Mouse (Mus musculus) liver, embryonic 15.5 days (tissue): ENCODE results near the gene Uri1. TPM values are rescaled to one million over a fixed set of nuclear protein-coding genes. Genes with fewer than 3 reads are reported as not detected.

ENCODE experiments used
- ATAC-seq: fragments of 200-750 bp; cut with Nextera tagmentation; 2 replicates; pipeline ENCODE4 v1.8.0; 2017; ENCODE audit warnings: moderate number of reproducible peaks, mild to moderate bottlenecking, moderate library complexity; ENCODE audit not compliant: insufficient read depth
- H3K27ac ChIP-seq: fragments of 300-500 bp; sonication (generic); replicated peaks from 2 replicates; pipeline ENCODE4 v1.5.1; 2015; ENCODE audit warnings: mild to moderate bottlenecking, inconsistent platforms
- H3K27me3 ChIP-seq: fragments of 300-500 bp; sonication (generic); 2 replicates; pipeline ENCODE4 v1.6.1; 2015; ENCODE audit warnings: mild to moderate bottlenecking, inconsistent platforms
- H3K36me3 ChIP-seq: fragments of 300-500 bp; sonication (generic); replicated peaks from 2 replicates; pipeline ENCODE4 v1.6.1; 2015; ENCODE audit warnings: moderate library complexity, mild to moderate bottlenecking, inconsistent platforms
- H3K4me1 ChIP-seq: fragments of 300-500 bp; sonication (generic); replicated peaks from 2 replicates; pipeline ENCODE4 v1.6.1; 2015; ENCODE audit warnings: inconsistent platforms
- H3K4me2 ChIP-seq: fragments of 300-500 bp; sonication (generic); 2 replicates; pipeline ENCODE4 v1.6.1; 2015; ENCODE audit warnings: moderate library complexity, mild to moderate bottlenecking, inconsistent platforms
- H3K4me3 ChIP-seq: fragments of 300-500 bp; sonication (generic); replicated peaks from 2 replicates; pipeline ENCODE4 v1.5.1; 2015; ENCODE audit warnings: mild to moderate bottlenecking, inconsistent platforms
- H3K9ac ChIP-seq: fragments of 300-500 bp; sonication (generic); 2 replicates; pipeline ENCODE4 v1.6.1; 2015; ENCODE audit warnings: moderate library complexity, mild to moderate bottlenecking, inconsistent platforms
- H3K9me3 ChIP-seq: fragments of 300-500 bp; sonication (generic); replicated peaks from 2 replicates; pipeline ENCODE4 v1.6.1; 2016; ENCODE audit warnings: inconsistent platforms
- WGBS: fragments of 180-500 bp; shearing (Covaris S2); methylation state at CpG from one replicate; pipeline ENCODE4 v1.1.7; 2015; ENCODE audit warnings: mixed read lengths; ENCODE audit not compliant: insufficient replicate concordance; 5-methylcytosine and 5-hydroxymethylcytosine counted together
- polyA plus RNA-seq: library from polyadenylated mRNA; unstranded; fragments of >200 nt; fragmentation: Nextera tagmentation; extraction: Ambion mirVana; gene quantifications from 2 replicates; pipeline ENCODE4 v1.2.1, GENCODE M21; 2015

Gene Uri1
- polyA plus RNA-seq, 1 experiment from 2014 or later, result 12.8 TPM

GRCm38 (mm10) chr7:37972571-37972970 is 50.8 kb downstream of the Uri1 start:
- Histone ChIP-seq H3K4me2 (no peak overlapping the region), H3K4me1 (no peaks in the 10 kb centered on the region), H3K4me3 (no peak overlapping the region), H3K9ac (no peak overlapping the region), H3K9me3 (no peaks in the 10 kb centered on the region), H3K36me3 (0 out of 2 replicates have a peak, but pooled peaks cover 5% of the 10 kb centered on the region), H3K27ac (no peak overlapping the region), H3K27me3 (no peaks in the 10 kb centered on the region)
- ATAC-seq, result no peak
- 72% methylated on average over 9 of the region's 9 CpGs for WGBS

DNA sequence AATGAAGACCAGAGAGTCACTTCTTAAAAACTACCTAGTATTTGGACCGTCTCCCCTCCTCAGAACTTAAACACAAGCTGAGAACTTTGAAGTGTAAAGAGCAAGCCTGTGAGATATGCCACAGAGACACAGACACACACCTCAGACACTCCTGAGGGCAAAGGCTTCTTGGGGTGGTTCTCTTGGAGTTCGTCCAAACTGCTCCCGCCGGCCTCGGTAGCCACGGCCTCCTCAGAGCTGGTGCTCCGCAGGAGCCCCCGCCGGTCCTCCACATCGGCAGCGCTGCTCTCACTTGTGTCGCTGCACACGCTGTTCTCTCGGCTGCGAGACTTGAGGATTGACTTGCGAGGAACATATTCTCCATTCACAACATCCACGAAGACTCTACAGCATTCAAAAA is 61.0 kb downstream of the Uri1 start:
- peaks cover 36% of the 10 kb centered on the region for H3K36me3 ChIP-seq
- H3K27me3 ChIP-seq, result no peaks in the 10 kb centered on the region
- no peak overlapping the region for H3K27ac ChIP-seq
- no peaks in the 10 kb centered on the region for H3K9me3 ChIP-seq
- no peak for ATAC-seq
- H3K9ac ChIP-seq, result no peak overlapping the region
- no peak overlapping the region for H3K4me3 ChIP-seq
- no peaks in the 10 kb centered on the region for H3K4me1 ChIP-seq
- no peak overlapping the region for H3K4me2 ChIP-seq
- WGBS, result 83% methylated on average over 17 of the region's 17 CpGs

DNA sequence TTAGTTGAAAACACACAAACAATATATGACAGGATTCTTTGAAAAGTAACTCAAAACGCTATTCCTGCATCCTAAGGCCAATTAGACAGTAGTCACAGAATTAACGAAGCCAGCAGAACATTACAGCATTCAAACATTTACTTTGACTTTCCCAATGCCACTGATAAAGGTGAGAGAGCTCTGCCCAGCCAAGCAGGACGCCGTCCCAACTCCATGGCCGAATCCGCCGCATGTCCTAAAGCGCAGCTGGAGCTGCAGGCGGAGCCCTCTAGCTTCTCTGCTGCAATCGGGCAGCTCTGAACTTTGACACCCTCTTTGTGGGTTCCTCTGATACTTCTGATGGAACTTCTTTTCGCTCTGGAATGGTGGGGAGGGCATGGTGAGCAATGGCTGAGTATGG is 62.1 kb downstream of the Uri1 start:
- Histone ChIP-seq H3K9ac (no peak overlapping the region), H3K4me2 (no peak overlapping the region), H3K4me1 (no peaks in the 10 kb centered on the region), H3K27ac (no peak overlapping the region), H3K9me3 (no peaks in the 10 kb centered on the region), H3K36me3 (peaks cover 40% of the 10 kb centered on the region), H3K4me3 (no peak overlapping the region), H3K27me3 (no peaks in the 10 kb centered on the region)
- 78% methylated on average over 11 of the region's 11 CpGs for WGBS
- ATAC-seq, result no peak

DNA sequence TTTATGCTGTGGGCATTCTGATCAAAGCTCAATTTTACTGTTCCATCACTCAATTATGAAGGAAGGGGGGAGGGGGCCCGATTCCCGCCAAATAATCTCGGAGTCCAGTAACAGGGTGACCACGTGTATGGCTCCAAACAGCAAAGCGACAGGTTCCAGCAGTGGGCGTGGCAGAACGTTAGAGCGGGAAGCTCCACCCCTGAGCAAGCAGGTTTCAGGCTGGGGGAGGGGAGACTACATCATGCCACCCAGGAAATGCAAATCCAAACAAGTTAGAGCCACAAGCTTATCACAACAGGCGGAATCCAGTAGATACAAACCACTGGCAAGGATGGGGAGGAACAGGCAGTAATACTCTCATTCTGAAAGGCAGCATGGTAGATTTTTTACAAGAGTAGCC is 71.5 kb downstream of the Uri1 start:
- Histone ChIP-seq H3K4me2 (no peak overlapping the region), H3K36me3 (no peaks in the 10 kb centered on the region), H3K4me1 (no peaks in the 10 kb centered on the region), H3K27me3 (no peaks in the 10 kb centered on the region), H3K9me3 (no peaks in the 10 kb centered on the region), H3K27ac (no peak overlapping the region), H3K9ac (no peak overlapping the region), H3K4me3 (no peak overlapping the region)
- no peak for ATAC-seq
- 60% methylated on average over 9 of the region's 9 CpGs for WGBS

GRCm38 (mm10) chr7:37936459-37936858 is 86.9 kb downstream of the Uri1 start:
- Histone ChIP-seq H3K9me3 (no peaks in the 10 kb centered on the region), H3K4me1 (peaks cover 5% of the 10 kb centered on the region; the same call in 1 of the 2 replicates), H3K36me3 (0 out of 2 replicates have a peak, but pooled peaks cover 5% of the 10 kb centered on the region), H3K27me3 (no peaks in the 10 kb centered on the region), H3K4me2 (no peak overlapping the region), H3K4me3 (no peak overlapping the region), H3K9ac (no peak overlapping the region), H3K27ac (no peak overlapping the region)
- 73% methylated on average over 8 of the region's 8 CpGs for WGBS
- ATAC-seq, result no peak

GRCm38 (mm10) chr7:37935786-37936185 is 87.6 kb downstream of the Uri1 start:
- 69% methylated on average over 5 of the region's 5 CpGs for WGBS
- H3K9ac ChIP-seq, result no peak overlapping the region
- H3K27ac ChIP-seq, result no peak overlapping the region
- H3K4me1 ChIP-seq, result peaks cover 5% of the 10 kb centered on the region; the same call in 1 of the 2 replicates
- H3K27me3 ChIP-seq, result no peaks in the 10 kb centered on the region
- H3K9me3 ChIP-seq, result no peaks in the 10 kb centered on the region
- no peak overlapping the region for H3K4me3 ChIP-seq
- no peak for ATAC-seq
- H3K36me3 ChIP-seq, result 0 out of 2 replicates have a peak, but pooled peaks cover 5% of the 10 kb centered on the region
- H3K4me2 ChIP-seq, result no peak overlapping the region

- H3K27me3 ChIP-seq, result no peaks in the 10 kb centered on the region
- H3K4me2 ChIP-seq, result no peak overlapping the region
- H3K9ac ChIP-seq, result no peak overlapping the region
- 0 out of 2 replicates have a peak, but pooled peaks cover 4% of the 10 kb centered on the region for H3K36me3 ChIP-seq
- no peak overlapping the region for H3K4me3 ChIP-seq
- 45% methylated on average over 5 of the region's 5 CpGs for WGBS
- peaks cover 5% of the 10 kb centered on the region; the same call in 1 of the 2 replicates for H3K4me1 ChIP-seq
- ATAC-seq, result no peak
- no peak overlapping the region for H3K27ac ChIP-seq
- no peaks in the 10 kb centered on the region for H3K9me3 ChIP-seq
Observed at GRCm38 (mm10) chr7:37934770-37935182, 88.6 kb downstream of the Uri1 start.

- no peak overlapping the region for H3K9ac ChIP-seq
Observed at GRCm38 (mm10) chr7:37933754-37934308, 89.5 kb downstream of the Uri1 start.

DNA sequence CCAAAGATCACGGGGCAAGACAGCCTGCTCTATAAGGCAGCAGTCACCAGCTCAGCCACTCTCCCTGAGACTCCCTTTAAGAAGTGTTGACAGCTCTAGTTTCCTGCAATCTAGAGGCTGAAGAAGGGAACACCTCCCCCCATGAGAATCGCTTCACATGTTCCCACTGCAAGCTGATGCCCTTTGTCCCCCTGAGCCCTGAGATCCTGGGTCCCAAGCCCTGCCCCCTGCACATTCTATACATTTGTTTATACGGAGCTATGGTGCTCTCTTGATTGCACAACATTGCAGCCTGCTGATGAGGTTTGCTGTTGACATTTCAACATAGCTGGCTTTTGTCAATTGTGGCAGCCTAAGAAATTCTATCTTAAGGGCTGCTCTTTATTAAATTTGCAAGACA is 91.7 kb downstream of the Uri1 start:
- H3K9ac ChIP-seq, result no peak overlapping the region
- ATAC-seq, result peak; percentile 76; the same call in 1 of the 2 replicates
- H3K9me3 ChIP-seq, result no peaks in the 10 kb centered on the region
- H3K27me3 ChIP-seq, result no peaks in the 10 kb centered on the region
- no peak overlapping the region for H3K4me2 ChIP-seq
- H3K27ac ChIP-seq, result peak overlapping the region; percentile 19
- peaks cover 5% of the 10 kb centered on the region; the same call in 1 of the 2 replicates for H3K4me1 ChIP-seq
- WGBS, result 38% methylated on average over 3 of the region's 3 CpGs
- no peak overlapping the region for H3K4me3 ChIP-seq
- no peaks in the 10 kb centered on the region for H3K36me3 ChIP-seq

More at GRCm38 (mm10) chr7:37933754-37934308, 89.5 kb downstream of the Uri1 start:
- Histone ChIP-seq H3K27ac (no peak overlapping the region), H3K27me3 (no peaks in the 10 kb centered on the region), H3K4me3 (no peak overlapping the region), H3K4me2 (no peak overlapping the region), H3K9me3 (no peaks in the 10 kb centered on the region), H3K4me1 (peaks cover 5% of the 10 kb centered on the region; the same call in 1 of the 2 replicates), H3K36me3 (no peaks in the 10 kb centered on the region)
- WGBS, result 59% methylated on average over 9 of the region's 9 CpGs
- ATAC-seq, result no peak

- H3K36me3 ChIP-seq, result no peaks in the 10 kb centered on the region
- no peaks in the 10 kb centered on the region for H3K9me3 ChIP-seq
- H3K9ac ChIP-seq, result no peak overlapping the region
- no peak overlapping the region for H3K27ac ChIP-seq
- peaks cover 5% of the 10 kb centered on the region; the same call in 1 of the 2 replicates for H3K4me1 ChIP-seq
- no peaks in the 10 kb centered on the region for H3K27me3 ChIP-seq
- WGBS, result 71% methylated on average over 5 of the region's 5 CpGs
- H3K4me3 ChIP-seq, result no peak overlapping the region
- ATAC-seq, result no peak
- no peak overlapping the region for H3K4me2 ChIP-seq
Observed at GRCm38 (mm10) chr7:37929738-37930137, 93.6 kb downstream of the Uri1 start.

DNA sequence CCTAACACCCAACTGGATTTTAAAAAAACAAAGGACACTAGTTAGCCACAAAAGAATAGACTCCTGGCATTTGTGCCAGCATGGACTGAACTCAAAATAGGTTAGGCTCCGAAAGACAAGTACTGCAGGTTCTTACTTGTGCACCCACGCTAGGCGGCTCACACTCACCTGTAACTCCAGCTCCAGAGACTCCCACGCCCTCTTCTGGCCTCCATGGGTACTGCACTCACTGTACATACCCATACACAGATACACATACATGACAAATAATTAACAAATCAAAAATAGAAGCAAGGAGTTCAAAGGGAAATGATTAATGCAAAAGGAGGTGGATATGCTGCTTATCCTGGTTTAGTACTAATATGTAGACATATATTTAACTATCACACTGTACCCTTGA is 100.4 kb downstream of the Uri1 start:
- Histone ChIP-seq H3K27me3 (no peaks in the 10 kb centered on the region), H3K4me3 (no peak overlapping the region), H3K27ac (no peak overlapping the region), H3K9me3 (no peaks in the 10 kb centered on the region), H3K9ac (no peak overlapping the region), H3K36me3 (no peaks in the 10 kb centered on the region), H3K4me1 (no peaks in the 10 kb centered on the region), H3K4me2 (no peak overlapping the region)
- no peak for ATAC-seq
- WGBS, result 54% methylated on average over 4 of the region's 4 CpGs
